Mouse (Mus musculus): Measurements from ENCODE around the gene Gm13057. TPM values are rescaled to one million over a fixed set of nuclear protein-coding genes. Genes with fewer than 3 reads are reported as not detected.
"Not testable (repeated sequence)": the region's sequence is repeated elsewhere in the genome, so short reads cannot be mapped to it uniquely, and the experiment has no call there.

The Gm13057 gene
- polyA plus RNA-seq (2016; fragmentation: Nextera tagmentation; extraction: Ambion mirVana) = not detected in 2 replicates

- H3K4me3 ChIP-seq; H3K4me1 ChIP-seq; DNase-seq (ENCODE audit: low spot score); H3K9me3 ChIP-seq; H3K27ac ChIP-seq; H3K27me3 ChIP-seq (ENCODE audit: insufficient read depth, poor library complexity, severe bottlenecking); H3K36me3 ChIP-seq: not testable (repeated sequence)
- no CpG with 5 or more reads among the region's 3 CpGs for WGBS
Measured at GRCm38 (mm10) chr4:143551400-143551799, at the start of gene Gm13057, which contains the start of gene BC080695. Gm13057 (plus strand) TSS chr4:143551709. BC080695 (plus strand) TSS chr4:143551700.

GRCm38 (mm10) chr4:143511043-143511442, 40.5 kb upstream of the Gm13057 start, which contains the start of gene Gm13043:
Gm13043 (plus strand) TSS chr4:143511343.
- Histone ChIP-seq H3K27me3 (ENCODE audit: insufficient read depth, poor library complexity, severe bottlenecking) (no peaks in the 10 kb centered on the region), H3K27ac (no peak within 1 kb of the TSS), H3K4me1 (no peaks in the 10 kb centered on the region), H3K9me3 (no peaks in the 10 kb centered on the region), H3K4me3 (no peak within 1 kb of the TSS), H3K36me3 (no peaks in the 10 kb centered on the region)
- no peak for DNase-seq (ENCODE audit: low spot score)
- WGBS = 77% methylated on average over 3 of the region's 3 CpGs

DNA sequence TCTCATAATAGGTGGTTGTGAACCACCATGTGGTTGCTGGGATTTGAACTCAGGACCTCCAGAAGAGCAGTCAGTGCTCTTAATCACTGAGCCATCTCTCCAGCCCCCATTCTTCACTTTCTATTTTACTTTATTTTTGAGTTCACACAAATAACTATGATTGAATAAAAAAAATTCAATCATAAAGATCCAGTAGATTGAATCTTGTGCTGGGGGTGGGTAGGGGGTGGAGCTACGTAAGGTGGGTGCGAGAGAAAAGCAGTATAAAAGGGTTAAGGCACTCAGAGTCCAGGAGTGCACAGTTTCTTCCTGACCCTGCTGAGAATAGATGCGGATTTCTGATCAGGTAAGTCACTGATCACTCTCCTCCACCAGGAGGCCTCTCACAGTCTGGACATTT, 15.9 kb upstream of the Gm13057 start, which contains the start of gene Gm13040:
TSS of gene Gm13040 (plus strand) at position 301 of the 400 bp plus-strand sequence.
- not testable (repeated sequence) for H3K9me3 ChIP-seq; H3K27me3 ChIP-seq (ENCODE audit: insufficient read depth, poor library complexity, severe bottlenecking); H3K4me1 ChIP-seq; DNase-seq (ENCODE audit: low spot score); H3K4me3 ChIP-seq; H3K36me3 ChIP-seq; H3K27ac ChIP-seq
- WGBS = no CpG with 5 or more reads among the region's 3 CpGs

Other genes starting within 250 kb of the Gm13057 start
- 0.14 TPM in 1 of 2 replicates, not detected in the other for gene Lrrc38, start 202.0 kb upstream of the Gm13057 start, polyA plus RNA-seq (2016; fragmentation: Nextera tagmentation; extraction: Ambion mirVana)
- gene Pramel1, start 157.3 kb upstream of the Gm13057 start, polyA plus RNA-seq (2016; fragmentation: Nextera tagmentation; extraction: Ambion mirVana) = not detected in 2 replicates
- 14.8 and 16.8 TPM in 2 replicates for gene Pramef8, start 139.3 kb upstream of the Gm13057 start, polyA plus RNA-seq (2016; fragmentation: Nextera tagmentation; extraction: Ambion mirVana)
- gene Oog4, start 101.4 kb upstream of the Gm13057 start, polyA plus RNA-seq (2016; fragmentation: Nextera tagmentation; extraction: Ambion mirVana) = not detected in 2 replicates
- not detected in 2 replicates for gene Gm13043, start 40.4 kb upstream of the Gm13057 start, polyA plus RNA-seq (2016; fragmentation: Nextera tagmentation; extraction: Ambion mirVana)
- gene Gm13040, start 15.8 kb upstream of the Gm13057 start, polyA plus RNA-seq (2016; fragmentation: Nextera tagmentation; extraction: Ambion mirVana) = not detected in 2 replicates
- gene BC080695, start within 50 bp of the Gm13057 start, polyA plus RNA-seq (2016; fragmentation: Nextera tagmentation; extraction: Ambion mirVana) = not detected in 2 replicates
- not detected in 2 replicates for gene Gm13083, start 63.3 kb downstream of the Gm13057 start, polyA plus RNA-seq (2016; fragmentation: Nextera tagmentation; extraction: Ambion mirVana)
- gene Gm13088, start 105.5 kb downstream of the Gm13057 start, polyA plus RNA-seq (2016; fragmentation: Nextera tagmentation; extraction: Ambion mirVana) = not detected in 2 replicates
- gene Gm13089, start 151.0 kb downstream of the Gm13057 start, polyA plus RNA-seq (2016; fragmentation: Nextera tagmentation; extraction: Ambion mirVana) = not detected in 2 replicates
- gene Gm13078, start 167.7 kb downstream of the Gm13057 start, polyA plus RNA-seq (2016; fragmentation: Nextera tagmentation; extraction: Ambion mirVana) = not detected in 2 replicates
- gene Gm13023, start 237.6 kb downstream of the Gm13057 start, polyA plus RNA-seq (2016; fragmentation: Nextera tagmentation; extraction: Ambion mirVana) = not detected in 2 replicates

All from heart, embryonic 10.5 days (tissue).